Mouse (Mus musculus): ENCODE measurements around the gene Dlg2. TPM values are rescaled to one million over a fixed set of nuclear protein-coding genes. Genes with fewer than 3 reads are reported as not detected.

The Dlg2 gene
- total RNA-seq, 2 experiments from 2014 or later, result 266 to 283 TPM

- DNase-seq, result peak; percentile 40 to 50
Measured at GRCm38 (mm10) chr7:91090830-91091683, 614.6 kb downstream of the Dlg2 start.

- DNase-seq, result no peak
Measured at GRCm38 (mm10) chr7:91096467-91096866, 620.0 kb downstream of the Dlg2 start.

- no peak for DNase-seq
Measured at GRCm38 (mm10) chr7:91098521-91098920, 622.0 kb downstream of the Dlg2 start.

GRCm38 (mm10) chr7:91109575-91109974 is 633.1 kb downstream of the Dlg2 start:
- DNase-seq, result peak in 1 of 2 experiments; percentile 16

GRCm38 (mm10) chr7:91132128-91132527 is 655.7 kb downstream of the Dlg2 start:
- DNase-seq, result no peak

- DNase-seq, result no peak
Measured at GRCm38 (mm10) chr7:91154096-91154495, 677.6 kb downstream of the Dlg2 start.

GRCm38 (mm10) chr7:91159144-91159543 is 682.7 kb downstream of the Dlg2 start:
- no peak for DNase-seq

GRCm38 (mm10) chr7:91161643-91162175 is 685.2 kb downstream of the Dlg2 start:
- DNase-seq, result no peak

GRCm38 (mm10) chr7:91173560-91173959 is 697.1 kb downstream of the Dlg2 start:
- DNase-seq, result no peak

- DNase-seq, result no peak
Measured at GRCm38 (mm10) chr7:91188211-91188610, 711.7 kb downstream of the Dlg2 start.

GRCm38 (mm10) chr7:91199372-91199771 is 722.9 kb downstream of the Dlg2 start:
- DNase-seq, result no peak

GRCm38 (mm10) chr7:91208083-91208852 is 731.8 kb downstream of the Dlg2 start:
- peak in 1 of 2 experiments; percentile 19 for DNase-seq

GRCm38 (mm10) chr7:91208973-91209372 is 732.5 kb downstream of the Dlg2 start:
- DNase-seq, result no peak

- no peak for DNase-seq
Measured at GRCm38 (mm10) chr7:91212236-91212635, 735.8 kb downstream of the Dlg2 start.

GRCm38 (mm10) chr7:91214921-91215320 is 738.4 kb downstream of the Dlg2 start:
- DNase-seq, result no peak

GRCm38 (mm10) chr7:91218321-91218987 is 742.0 kb downstream of the Dlg2 start:
- DNase-seq, result peak; percentile 47 to 50

- peak; percentile 14 to 48 for DNase-seq
Measured at GRCm38 (mm10) chr7:91226442-91226841, 750.0 kb downstream of the Dlg2 start.

GRCm38 (mm10) chr7:91241718-91242117 is 765.2 kb downstream of the Dlg2 start:
- DNase-seq, result no peak

GRCm38 (mm10) chr7:91261672-91262030 is 785.2 kb downstream of the Dlg2 start:
- DNase-seq, result no peak

GRCm38 (mm10) chr7:91262031-91262951 is 785.8 kb downstream of the Dlg2 start:
- DNase-seq, result peak; percentile 51 to 56

- DNase-seq, result peak; percentile 21 to 35
Measured at GRCm38 (mm10) chr7:91262998-91263397, 786.5 kb downstream of the Dlg2 start.

GRCm38 (mm10) chr7:91267764-91268163 is 791.3 kb downstream of the Dlg2 start:
- no peak for DNase-seq
